Mouse (Mus musculus): ENCODE results near the gene Agxt. TPM values are rescaled to one million over a fixed set of nuclear protein-coding genes. Genes with fewer than 3 reads are reported as not detected.

The Agxt gene
- polyA plus RNA-seq (2021; fragmentation: Nextera tagmentation) = not detected in 2 replicates
- long read RNA-seq, experiment 1 = 0 reads
- long read RNA-seq, experiment 2 = 0 reads

DNA sequence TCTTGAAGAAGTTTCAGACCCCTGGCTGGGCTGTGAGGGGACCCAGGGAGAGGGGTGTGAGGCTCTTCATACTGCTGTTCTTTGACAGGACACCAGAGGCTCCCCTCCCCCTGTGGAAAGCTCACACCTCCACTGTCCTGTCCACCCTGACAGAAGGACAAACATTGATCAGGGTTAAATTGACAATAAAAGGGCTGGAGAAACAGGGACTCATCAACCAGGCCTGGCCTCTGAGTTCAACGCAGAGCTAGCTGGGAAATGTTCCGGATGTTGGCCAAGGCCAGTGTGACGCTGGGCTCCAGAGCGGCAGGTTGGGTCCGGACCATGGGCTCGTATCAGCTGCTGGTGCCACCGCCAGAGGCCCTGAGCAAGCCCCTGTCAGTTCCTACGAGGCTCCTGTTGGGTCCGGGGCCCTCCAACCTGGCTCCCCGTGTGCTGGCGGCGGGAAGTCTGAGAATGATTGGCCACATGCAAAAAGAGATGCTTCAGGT is at the start of gene Agxt:
Agxt (plus strand) TSS at position 205 of the 491 bp plus-strand sequence.

DNA sequence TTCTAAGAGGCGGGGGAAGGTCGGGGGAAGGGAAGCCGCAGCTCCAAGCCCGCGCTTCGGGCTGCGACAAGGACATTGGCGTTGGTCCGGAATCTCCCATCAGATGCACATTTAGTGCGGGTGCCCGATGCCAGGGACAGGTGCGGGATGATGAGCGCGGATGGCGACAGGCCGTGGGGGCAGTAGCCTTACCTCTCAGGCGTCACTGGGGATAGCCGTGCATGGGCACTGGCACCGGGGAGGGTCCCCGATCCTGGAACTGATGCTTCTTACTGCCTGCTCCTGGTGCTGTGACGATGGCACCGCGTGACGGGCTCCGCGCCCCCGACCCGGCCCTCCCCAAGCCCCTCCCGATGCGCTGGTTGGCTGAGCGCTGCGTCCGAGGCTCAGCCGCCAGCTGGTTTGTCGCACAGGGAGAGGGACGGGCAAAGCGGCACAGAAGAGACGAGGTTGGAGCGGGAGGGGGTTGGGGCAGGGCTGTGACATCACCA is 33.4 kb upstream of the Agxt start, which contains the start of gene Kif1a:
Kif1a (minus strand) TSS at position 381 of the 491 bp plus-strand sequence.

DNA sequence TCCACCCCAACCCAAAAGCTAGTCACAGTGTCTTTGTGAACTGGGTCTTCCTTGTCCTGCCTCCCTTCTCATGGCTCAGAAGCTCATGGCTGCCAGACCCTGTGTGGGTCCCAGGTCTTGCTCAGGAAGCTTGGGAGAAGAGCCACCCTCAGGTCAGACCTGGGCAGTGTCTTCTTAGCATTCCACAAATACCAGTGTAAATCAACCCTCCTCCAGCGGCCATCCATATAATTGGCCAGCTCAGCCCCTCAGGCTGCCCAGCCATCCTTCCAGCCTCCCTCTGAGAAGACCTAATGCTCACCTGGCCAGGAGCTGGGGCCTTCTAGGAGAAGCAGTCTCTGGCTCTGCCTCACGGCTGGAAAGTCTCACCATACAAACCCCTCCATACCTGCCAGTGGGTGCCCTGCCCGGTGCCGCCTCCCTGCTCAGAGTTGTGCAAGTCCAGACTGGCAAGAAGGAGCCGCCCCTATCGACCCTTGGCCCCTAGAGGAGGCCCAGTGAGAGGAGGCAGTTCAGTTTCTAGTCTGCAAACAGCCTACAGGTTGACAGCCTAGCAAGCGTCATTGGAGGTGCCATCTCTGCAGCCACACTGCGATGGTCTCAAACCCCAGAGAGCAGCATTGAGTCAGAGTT is 25.6 kb downstream of the Agxt start, which contains the start of gene 2310007B03Rik:
2310007B03Rik (minus strand) TSS at position 448 of the 633 bp plus-strand sequence.

DNA sequence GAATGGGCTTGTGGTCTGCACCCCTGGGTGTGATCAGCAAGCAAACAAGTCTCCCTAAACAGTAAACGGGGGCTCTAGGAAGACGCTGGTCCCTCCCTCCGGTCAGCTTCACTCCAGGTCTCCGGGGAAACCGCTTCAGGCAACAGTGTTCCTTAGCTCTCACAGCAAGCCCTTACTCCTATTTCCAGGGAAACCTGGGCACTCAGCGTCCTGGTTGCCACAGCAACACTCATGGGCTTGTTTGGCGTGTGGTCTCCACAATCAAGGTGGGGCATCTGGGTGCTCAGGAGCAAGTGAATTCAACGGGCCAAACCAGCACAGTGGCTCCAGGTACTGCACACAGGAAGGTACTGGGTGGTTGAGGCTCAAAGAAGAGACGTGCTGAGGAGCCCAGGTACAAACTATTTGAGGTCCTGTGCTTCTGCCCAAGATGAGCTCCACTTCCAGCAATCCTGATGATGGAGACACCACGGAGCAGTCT is 33.3 kb downstream of the Agxt start, which contains the start of gene Crocc2:
Crocc2 (plus strand) TSS at position 431 of the 481 bp plus-strand sequence.

Other genes with a start within 250 kb of the Agxt start
- gene Ankmy1, start 232.3 kb upstream of the Agxt start, polyA plus RNA-seq (2021; fragmentation: Nextera tagmentation) = 0.14 and 0.42 TPM in 2 replicates
- 35.0 and 44.7 TPM in 2 replicates for gene Dusp28, start 228.3 kb upstream of the Agxt start, polyA plus RNA-seq (2021; fragmentation: Nextera tagmentation)
- 7.9 and 15.2 TPM in 2 replicates for gene Rnpepl1, start 224.5 kb upstream of the Agxt start, polyA plus RNA-seq (2021; fragmentation: Nextera tagmentation)
- 28.1 and 34.0 TPM in 2 replicates for gene Capn10, start 200.9 kb upstream of the Agxt start, polyA plus RNA-seq (2021; fragmentation: Nextera tagmentation)
- gene Gpr35, start 184.4 kb upstream of the Agxt start, polyA plus RNA-seq (2021; fragmentation: Nextera tagmentation) = 0.06 and 0.24 TPM in 2 replicates
- not detected in 2 replicates for gene Aqp12, start 128.9 kb upstream of the Agxt start, polyA plus RNA-seq (2021; fragmentation: Nextera tagmentation)
- gene Kif1a, start 33.3 kb upstream of the Agxt start, polyA plus RNA-seq (2021; fragmentation: Nextera tagmentation) = 203 and 209 TPM in 2 replicates
- 0.06 TPM in 1 of 2 replicates, not detected in the other for gene 2310007B03Rik, start 25.7 kb downstream of the Agxt start, polyA plus RNA-seq (2021; fragmentation: Nextera tagmentation)
- 0.01 TPM in 1 of 2 replicates, not detected in the other for gene Crocc2, start 33.5 kb downstream of the Agxt start, polyA plus RNA-seq (2021; fragmentation: Nextera tagmentation)
- 1.4 and 2.1 TPM in 2 replicates for gene Sned1, start 100.6 kb downstream of the Agxt start, polyA plus RNA-seq (2021; fragmentation: Nextera tagmentation)
- gene Mterf4, start 170.7 kb downstream of the Agxt start, polyA plus RNA-seq (2021; fragmentation: Nextera tagmentation) = 16.0 and 16.1 TPM in 2 replicates
- gene Ppp1r7, start 207.6 kb downstream of the Agxt start, polyA plus RNA-seq (2021; fragmentation: Nextera tagmentation) = 43.6 and 60.3 TPM in 2 replicates
- gene Pask, start 208.2 kb downstream of the Agxt start, polyA plus RNA-seq (2021; fragmentation: Nextera tagmentation) = 0.24 and 0.40 TPM in 2 replicates
- gene Ano7, start 238.7 kb downstream of the Agxt start, polyA plus RNA-seq (2021; fragmentation: Nextera tagmentation) = 0.11 TPM in 1 of 2 replicates, not detected in the other